Mouse (Mus musculus) spleen, adult 2 months (tissue): ENCODE data around the gene Lrrc4c. TPM values are rescaled to one million over a fixed set of nuclear protein-coding genes. Genes with fewer than 3 reads are reported as not detected.

Experiments used
- DNase-seq, 2 experiments: peaks; one replicate each; pipeline versions ENCODE4 v3.0.0 to v3.0.0-alpha.2; 2012 to 2021; ENCODE audit warnings: low spot score in 2 of 2, low read depth in 1 of 2
- H3K27ac ChIP-seq: fragments of 200-500 bp; 2 replicates; pipeline ENCODE4 v1.5.1; 2012; ENCODE audit warnings: low read length, inconsistent platforms; ENCODE audit not compliant: insufficient read depth
- H3K27me3 ChIP-seq: fragments of 200-500 bp; 2 replicates; pipeline ENCODE4 v1.6.1; 2012; ENCODE audit warnings: mild to moderate bottlenecking, moderate library complexity, low read length, inconsistent platforms; ENCODE audit not compliant: control insufficient read depth, insufficient read depth
- H3K36me3 ChIP-seq: fragments of 200-500 bp; 2 replicates; pipeline ENCODE4 v1.6.1; 2012; ENCODE audit warnings: mild to moderate bottlenecking, low read length, inconsistent platforms; ENCODE audit not compliant: control insufficient read depth, insufficient read depth
- H3K4me1 ChIP-seq: fragments of 200-500 bp; 2 replicates; pipeline ENCODE4 v1.6.1; 2011; ENCODE audit warnings: inconsistent platforms; ENCODE audit not compliant: control insufficient read depth, insufficient read depth, insufficient read length
- H3K4me3 ChIP-seq: fragments of 200-500 bp; 2 replicates; pipeline ENCODE4 v1.5.1; 2011; ENCODE audit warnings: mild to moderate bottlenecking, inconsistent platforms; ENCODE audit not compliant: insufficient read depth, insufficient read length; ENCODE audit errors: extremely low read depth
- CTCF ChIP-seq: fragments of 200-500 bp; IDR thresholded peaks from 2 replicates; pipeline ENCODE4 v1.5.1; 2011; ENCODE audit warnings: mild to moderate bottlenecking, inconsistent platforms; ENCODE audit not compliant: insufficient read depth, insufficient read length, insufficient replicate concordance; ENCODE audit errors: extremely low read depth
- POLR2A ChIP-seq: fragments of 200-500 bp; IDR thresholded peaks from 2 replicates; pipeline ENCODE4 v1.6.1; 2011; ENCODE audit warnings: low read depth, low read length, inconsistent platforms
- WGBS: fragments of 180-500 bp; shearing (Covaris S2); methylation state at CpG from one replicate; pipeline ENCODE4 v1.1.7; 2018; 5-methylcytosine and 5-hydroxymethylcytosine counted together
- polyA plus RNA-seq: library from polyadenylated mRNA; depleted of rRNA; stranded (reverse); fragments of >200 nt; gene quantifications from 2 replicates; pipeline ENCODE4 v1.2.3, GENCODE M21; 2012

Lrrc4c gene
- polyA plus RNA-seq, 1 experiment, result 0.43 TPM

GRCm38 (mm10) chr2:97299704-97300103, 981.7 kb downstream of the Lrrc4c start:
- Histone ChIP-seq H3K4me3 (no peak overlapping the region), H3K27ac (no peak overlapping the region), H3K4me1 (no peaks in the 10 kb centered on the region), H3K36me3 (no peaks in the 10 kb centered on the region), H3K27me3 (no peaks in the 10 kb centered on the region)
- WGBS, result 64% methylated on average over 2 of the region's 2 CpGs
- TF ChIP-seq CTCF, result no peak
- DNase-seq, result no peak

- H3K27ac ChIP-seq, result no peak overlapping the region
- DNase-seq, result no peak
- TF ChIP-seq POLR2A (no peak), CTCF (no peak)
- no peaks in the 10 kb centered on the region for H3K27me3 ChIP-seq
- H3K4me1 ChIP-seq, result no peaks in the 10 kb centered on the region
- WGBS, result 63% methylated on average over 1 of the region's 1 CpGs
- H3K4me3 ChIP-seq, result no peak overlapping the region
- no peaks in the 10 kb centered on the region for H3K36me3 ChIP-seq
Observed at GRCm38 (mm10) chr2:97318008-97318407, 1000.0 kb downstream of the Lrrc4c start.

GRCm38 (mm10) chr2:97318536-97318935, 1000.6 kb downstream of the Lrrc4c start:
- DNase-seq, result no peak
- Histone ChIP-seq H3K4me1 (no peaks in the 10 kb centered on the region), H3K36me3 (no peaks in the 10 kb centered on the region), H3K4me3 (no peak overlapping the region), H3K27ac (no peak overlapping the region), H3K27me3 (no peaks in the 10 kb centered on the region)
- TF ChIP-seq POLR2A, result no peak
- no peak for TF ChIP-seq CTCF
- WGBS, result 85% methylated on average over 1 of the region's 1 CpGs

- H3K4me1 ChIP-seq, result no peaks in the 10 kb centered on the region
- H3K27ac ChIP-seq, result no peak overlapping the region
- TF ChIP-seq CTCF, result no peak
- TF ChIP-seq POLR2A, result no peak
- H3K4me3 ChIP-seq, result no peak overlapping the region
- H3K27me3 ChIP-seq, result no peaks in the 10 kb centered on the region
- no peak for DNase-seq
- 57% methylated on average over 1 of the region's 1 CpGs for WGBS
- no peaks in the 10 kb centered on the region for H3K36me3 ChIP-seq
Observed at GRCm38 (mm10) chr2:97332084-97332682, 1014.2 kb downstream of the Lrrc4c start.

GRCm38 (mm10) chr2:97339627-97340026, 1021.7 kb downstream of the Lrrc4c start:
- WGBS, result 81% methylated on average over 4 of the region's 4 CpGs
- H3K36me3 ChIP-seq, result no peaks in the 10 kb centered on the region
- no peak overlapping the region for H3K27ac ChIP-seq
- no peak for TF ChIP-seq POLR2A
- TF ChIP-seq CTCF, result no peak
- H3K27me3 ChIP-seq, result no peaks in the 10 kb centered on the region
- no peak for DNase-seq
- H3K4me3 ChIP-seq, result no peak overlapping the region
- no peaks in the 10 kb centered on the region for H3K4me1 ChIP-seq

- TF ChIP-seq POLR2A, result no peak
- no peak for TF ChIP-seq CTCF
- no peaks in the 10 kb centered on the region for H3K27me3 ChIP-seq
- no peak overlapping the region for H3K27ac ChIP-seq
- H3K36me3 ChIP-seq, result no peaks in the 10 kb centered on the region
- no peak for DNase-seq
- no peak overlapping the region for H3K4me3 ChIP-seq
- WGBS, result 87% methylated on average over 2 of the region's 2 CpGs
- H3K4me1 ChIP-seq, result no peaks in the 10 kb centered on the region
Observed at GRCm38 (mm10) chr2:97361235-97361634, 1043.3 kb downstream of the Lrrc4c start.

GRCm38 (mm10) chr2:97369978-97370377, 1052.0 kb downstream of the Lrrc4c start:
- no peaks in the 10 kb centered on the region for H3K27me3 ChIP-seq
- no peak for TF ChIP-seq CTCF
- TF ChIP-seq POLR2A, result no peak
- no peaks in the 10 kb centered on the region for H3K4me1 ChIP-seq
- WGBS, result 77% methylated on average over 3 of the region's 3 CpGs
- H3K4me3 ChIP-seq, result no peak overlapping the region
- no peak overlapping the region for H3K27ac ChIP-seq
- no peak for DNase-seq
- no peaks in the 10 kb centered on the region for H3K36me3 ChIP-seq
